Mouse (Mus musculus) hindbrain, embryonic 16.5 days (tissue): ENCODE measurements around the gene Trmt61a. TPM values are rescaled to one million over a fixed set of nuclear protein-coding genes. Genes with fewer than 3 reads are reported as not detected.
"Not testable (repeated sequence)": the region's sequence is repeated elsewhere in the genome, so short reads cannot be mapped to it uniquely, and the experiment has no call there.

ENCODE experiments used
- ATAC-seq: fragments of 200-750 bp; cut with Nextera tagmentation; 2 replicates; pipeline ENCODE4 v1.8.0; 2017; ENCODE audit warnings: moderate TSS enrichment, moderate library complexity
- H3K27ac ChIP-seq: fragments of 300-500 bp; sonication (generic); 2 replicates; pipeline ENCODE4 v1.5.1; 2014; ENCODE audit warnings: low read depth, mild to moderate bottlenecking, control low read depth, low read length, moderate library complexity
- H3K27me3 ChIP-seq: fragments of 300-500 bp; sonication (generic); replicated peaks from 2 replicates; pipeline ENCODE4 v1.6.1; 2014; ENCODE audit warnings: low read length; ENCODE audit not compliant: control insufficient read depth, insufficient read depth
- H3K36me3 ChIP-seq: fragments of 300-500 bp; sonication (generic); 2 replicates; pipeline ENCODE4 v1.6.1; 2014; ENCODE audit warnings: mild to moderate bottlenecking, low read length, moderate library complexity, mixed read lengths; ENCODE audit not compliant: control insufficient read depth, insufficient read depth
- H3K4me1 ChIP-seq: fragments of 300-500 bp; sonication (generic); 2 replicates; pipeline ENCODE4 v1.6.1; 2014; ENCODE audit warnings: low read depth, low read length; ENCODE audit not compliant: control insufficient read depth, insufficient read depth
- H3K4me2 ChIP-seq: fragments of 300-500 bp; sonication (generic); 2 replicates; pipeline ENCODE4 v1.6.1; 2014; ENCODE audit warnings: mild to moderate bottlenecking, low read length, control low read depth, moderate library complexity
- H3K4me3 ChIP-seq: fragments of 300-500 bp; sonication (generic); 2 replicates; pipeline ENCODE4 v1.5.1; 2014; ENCODE audit warnings: mild to moderate bottlenecking, low read length, control low read depth, moderate library complexity
- H3K9ac ChIP-seq: fragments of 300-500 bp; sonication (generic); 2 replicates; pipeline ENCODE4 v1.6.1; 2014; ENCODE audit warnings: low read depth, mild to moderate bottlenecking, control low read depth, low read length, moderate library complexity
- H3K9me3 ChIP-seq: fragments of 300-500 bp; sonication (generic); 2 replicates; pipeline ENCODE4 v1.6.1; 2014; ENCODE audit warnings: mild to moderate bottlenecking, low read length, moderate library complexity; ENCODE audit not compliant: control insufficient read depth
- WGBS: fragments of 180-500 bp; shearing (Covaris S2); extraction: QIAGEN DNeasy Blood & Tissue Kit; methylation state at CpG from one replicate; pipeline ENCODE4 v1.1.7; 2014; 5-methylcytosine and 5-hydroxymethylcytosine counted together
- polyA plus RNA-seq: library from polyadenylated mRNA; unstranded; fragments of >200 nt; fragmentation: Nextera tagmentation; extraction: Ambion mirVana; gene quantifications from 2 replicates; pipeline ENCODE4 v1.2.1, GENCODE M21; 2015

Trmt61a gene
- polyA plus RNA-seq, result 8.8 and 11.1 TPM in 2 replicates

DNA sequence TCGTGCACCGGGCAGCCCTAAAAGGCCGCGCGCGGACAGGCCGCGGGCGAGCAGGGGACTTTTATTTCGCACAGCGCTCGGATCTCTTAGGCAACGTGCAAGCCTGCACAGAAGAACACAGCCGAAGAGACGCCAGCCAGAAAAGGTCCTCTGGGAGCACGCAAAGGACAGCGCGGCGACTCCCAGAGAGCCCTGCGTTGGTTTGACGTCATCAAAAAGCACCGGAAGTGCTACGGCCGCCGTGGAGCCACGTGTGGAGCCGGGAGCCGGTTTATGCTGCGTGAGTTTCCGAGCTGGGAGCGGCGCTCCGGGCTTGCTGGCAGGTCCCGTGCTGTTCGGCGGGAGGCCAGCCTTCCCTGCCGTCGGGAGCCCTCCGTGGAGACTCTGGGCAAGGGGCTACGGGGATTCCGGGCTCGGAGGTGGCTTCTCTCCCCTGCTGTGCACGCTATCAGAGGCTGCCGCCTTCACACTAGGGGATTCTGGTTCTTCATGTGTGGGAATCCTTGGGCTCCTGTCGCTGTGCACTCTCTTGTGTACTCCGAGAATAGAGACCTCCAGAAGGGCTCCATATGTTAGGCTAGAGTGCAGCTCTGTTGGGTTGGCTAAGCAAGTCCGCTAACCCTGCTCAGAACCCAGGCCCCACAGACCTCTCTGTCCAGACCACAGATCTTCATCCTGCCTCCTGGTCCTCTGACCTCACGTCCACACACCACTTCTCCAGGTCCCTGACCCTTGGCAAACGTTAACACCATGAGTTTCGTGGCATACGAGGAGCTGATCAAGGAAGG, at the start of gene Trmt61a:
Gene Trmt61a, plus strand, starts transcription at position 224 of the 788 bp plus-strand sequence.
- under 1% methylated on average over 51 of the region's 51 CpGs for WGBS
- peak within 1 kb of the TSS; percentile 97 for H3K4me2 ChIP-seq
- H3K9me3 ChIP-seq, result no peaks in the 10 kb centered on the region
- peak within 1 kb of the TSS; percentile 60 for H3K4me3 ChIP-seq
- peaks cover 19% of the 10 kb centered on the region for H3K4me1 ChIP-seq
- peak within 1 kb of the TSS; percentile 80 for H3K9ac ChIP-seq
- peak; percentile 88 for ATAC-seq
- H3K27me3 ChIP-seq, result peaks cover 2% of the 10 kb centered on the region; the same call in 1 of the 2 replicates
- no peaks in the 10 kb centered on the region for H3K36me3 ChIP-seq
- peak within 1 kb of the TSS; percentile 92 for H3K27ac ChIP-seq

DNA sequence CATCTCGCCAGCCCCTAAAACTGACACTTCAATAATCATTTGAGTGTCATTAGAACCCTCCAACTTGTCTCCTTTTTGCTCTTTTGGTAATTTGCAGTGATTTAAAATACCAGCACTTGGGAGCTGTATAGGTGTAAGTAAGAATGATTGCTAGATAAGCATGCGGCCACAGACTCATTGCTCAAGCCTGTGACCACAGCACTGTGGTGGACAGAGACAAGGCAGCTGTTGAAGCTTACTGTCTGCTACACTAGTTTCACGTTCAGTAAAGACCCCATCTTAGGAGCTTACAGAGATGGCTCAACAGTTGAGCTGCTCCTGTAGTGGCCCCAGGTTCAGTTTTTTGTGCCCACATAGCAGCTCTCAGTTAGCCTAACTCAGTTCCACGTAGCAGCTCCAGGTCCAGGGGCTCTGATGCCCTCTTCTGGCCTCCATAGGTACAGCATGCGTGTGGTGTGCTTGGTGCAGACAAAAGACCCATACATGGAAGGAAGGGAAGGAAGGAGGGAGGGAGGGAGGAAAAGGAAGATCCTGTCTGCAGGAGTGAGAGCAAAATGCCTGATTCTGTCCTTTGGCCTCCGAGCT, 29.8 kb upstream of the Trmt61a start:
- no peaks in the 10 kb centered on the region for H3K4me1 ChIP-seq
- H3K4me3 ChIP-seq, result no peak overlapping the region
- no peak overlapping the region for H3K9ac ChIP-seq
- no peak overlapping the region for H3K4me2 ChIP-seq
- H3K27me3 ChIP-seq, result no peaks in the 10 kb centered on the region
- peaks cover 19% of the 10 kb centered on the region for H3K36me3 ChIP-seq
- ATAC-seq, result peak; percentile 77
- H3K27ac ChIP-seq, result no peak overlapping the region
- 48% methylated on average over 6 of the region's 6 CpGs for WGBS
- no peaks in the 10 kb centered on the region for H3K9me3 ChIP-seq

DNA sequence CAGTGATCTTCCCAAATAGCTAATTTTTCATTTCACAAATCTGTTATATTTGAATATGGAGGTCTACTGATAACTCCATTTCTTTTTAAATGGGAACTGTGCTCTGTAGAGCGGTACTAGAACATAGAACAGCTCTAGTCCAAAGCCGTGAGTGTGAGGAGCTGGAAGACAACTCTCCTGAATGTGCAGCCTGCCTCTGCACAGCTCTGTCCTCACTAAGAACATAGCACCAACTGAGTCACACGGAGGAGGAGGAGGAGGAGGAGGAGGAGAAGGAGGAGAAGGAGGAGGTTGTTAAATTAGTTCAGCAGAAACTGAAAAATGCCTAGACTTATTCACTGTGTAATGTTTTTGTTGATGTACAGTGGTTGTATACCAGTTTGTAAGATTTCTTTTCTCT, 25.0 kb upstream of the Trmt61a start:
- no peak overlapping the region for H3K4me2 ChIP-seq
- no peak for ATAC-seq
- no peak overlapping the region for H3K4me3 ChIP-seq
- H3K27me3 ChIP-seq, result no peaks in the 10 kb centered on the region
- no peak overlapping the region for H3K9ac ChIP-seq
- H3K36me3 ChIP-seq, result peaks cover 27% of the 10 kb centered on the region
- no peaks in the 10 kb centered on the region for H3K9me3 ChIP-seq
- H3K4me1 ChIP-seq, result no peaks in the 10 kb centered on the region; the same call in 1 of the 2 replicates
- WGBS, result 84% methylated on average over 3 of the region's 3 CpGs
- H3K27ac ChIP-seq, result no peak overlapping the region

DNA sequence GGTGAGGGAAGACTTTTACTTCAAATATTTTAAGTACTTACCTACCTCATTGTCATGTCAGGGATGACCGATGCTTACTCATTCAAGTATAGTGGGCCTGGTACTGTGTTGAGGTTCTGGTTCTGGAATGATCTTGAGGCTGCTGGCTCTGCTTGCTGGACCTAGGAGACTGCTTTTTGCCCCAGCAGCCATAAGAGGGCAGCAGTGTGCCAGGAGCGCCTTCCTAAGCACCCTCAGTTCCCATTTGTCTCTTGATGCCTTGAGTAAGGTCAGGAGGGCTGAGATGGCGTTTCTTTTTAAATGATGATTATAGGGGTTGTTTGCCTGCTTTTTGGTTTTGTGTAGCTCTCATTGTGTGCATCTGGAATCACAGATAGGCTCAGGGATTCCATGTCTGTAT, 24.5 kb upstream of the Trmt61a start:
- H3K4me1 ChIP-seq, result no peaks in the 10 kb centered on the region; the same call in 1 of the 2 replicates
- H3K9ac ChIP-seq, result no peak overlapping the region
- H3K9me3 ChIP-seq, result no peaks in the 10 kb centered on the region
- peaks cover 25% of the 10 kb centered on the region for H3K36me3 ChIP-seq
- no peak overlapping the region for H3K4me3 ChIP-seq
- ATAC-seq, result peak; percentile 68; the same call in 1 of the 2 replicates
- H3K4me2 ChIP-seq, result no peak overlapping the region
- no peaks in the 10 kb centered on the region for H3K27me3 ChIP-seq
- no peak overlapping the region for H3K27ac ChIP-seq
- WGBS, result 29% methylated on average over 3 of the region's 3 CpGs

DNA sequence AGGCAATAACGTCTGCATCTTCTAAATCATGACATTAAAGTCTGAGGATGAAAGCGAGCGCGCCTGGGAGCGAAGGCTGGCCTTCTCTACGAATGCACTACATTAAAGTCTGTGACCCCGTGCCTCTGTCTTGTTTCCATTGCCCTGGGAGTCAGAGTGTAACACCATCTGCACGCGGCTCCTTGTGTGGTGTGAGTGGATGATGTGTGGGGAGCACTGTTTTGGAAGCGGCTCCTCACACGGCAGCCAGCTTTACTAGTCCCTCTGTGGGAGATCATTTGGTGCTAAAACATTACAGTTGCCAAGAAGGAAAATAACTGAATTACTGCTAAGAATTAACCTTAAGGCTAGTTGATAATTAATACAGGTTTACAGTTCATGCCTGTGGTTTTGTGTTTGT, 22.2 kb upstream of the Trmt61a start:
- Histone ChIP-seq H3K9me3 (no peaks in the 10 kb centered on the region), H3K4me2 (no peak overlapping the region), H3K9ac (no peak overlapping the region), H3K36me3 (peaks cover 19% of the 10 kb centered on the region), H3K4me3 (no peak overlapping the region), H3K4me1 (no peaks in the 10 kb centered on the region; the same call in 1 of the 2 replicates), H3K27me3 (no peaks in the 10 kb centered on the region), H3K27ac (no peak overlapping the region)
- no peak for ATAC-seq
- 90% methylated on average over 11 of the region's 11 CpGs for WGBS

DNA sequence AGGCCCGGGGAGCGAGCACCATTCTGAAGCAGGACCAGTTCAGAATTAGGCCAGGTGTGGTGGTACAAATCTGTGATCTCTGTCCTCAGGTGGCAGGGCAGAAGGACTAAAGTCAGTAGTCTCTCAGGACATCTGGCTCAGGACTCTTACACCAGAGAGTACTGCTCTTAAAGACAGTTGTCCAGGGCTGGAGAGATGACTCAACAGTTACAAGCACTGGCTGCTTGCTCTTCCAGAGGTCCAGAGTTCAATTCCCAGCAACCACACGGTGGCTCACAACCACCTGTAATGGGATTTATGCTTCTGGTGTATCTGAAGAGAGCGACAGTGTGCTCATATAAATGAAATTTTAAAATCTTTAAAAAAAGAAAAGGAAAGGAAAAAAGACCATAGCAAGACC, 18.6 kb upstream of the Trmt61a start:
- no peak for ATAC-seq
- no peaks in the 10 kb centered on the region for H3K4me1 ChIP-seq
- H3K27ac ChIP-seq, result no peak overlapping the region
- H3K27me3 ChIP-seq, result no peaks in the 10 kb centered on the region
- no peak overlapping the region for H3K4me3 ChIP-seq
- no peak overlapping the region for H3K9ac ChIP-seq
- no peak overlapping the region for H3K4me2 ChIP-seq
- no peaks in the 10 kb centered on the region for H3K9me3 ChIP-seq
- WGBS, result 94% methylated on average over 4 of the region's 4 CpGs
- H3K36me3 ChIP-seq, result peaks cover 19% of the 10 kb centered on the region

DNA sequence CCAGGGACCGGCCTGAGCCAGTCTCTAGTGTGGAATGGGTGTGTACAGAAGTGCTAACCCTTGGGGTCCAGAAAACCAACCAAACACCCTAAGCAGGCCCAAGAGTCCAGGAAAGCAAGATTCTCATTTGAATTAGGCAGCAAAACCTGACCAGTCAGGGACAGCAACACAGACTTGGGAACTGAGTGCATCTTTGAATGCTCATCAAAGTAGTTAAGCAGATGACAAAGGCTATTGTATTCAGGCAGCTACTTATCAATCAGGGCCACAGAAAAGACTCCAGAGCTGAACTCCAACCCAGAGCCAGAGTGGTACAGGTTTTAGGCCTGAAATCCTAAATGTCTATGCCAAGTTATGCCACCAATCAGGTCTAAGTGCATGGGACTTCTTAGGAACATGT, 17.3 kb upstream of the Trmt61a start:
- no peak overlapping the region for H3K4me3 ChIP-seq
- H3K9ac ChIP-seq, result no peak overlapping the region
- ATAC-seq, result no peak
- WGBS, result 90% methylated on average over 1 of the region's 1 CpGs
- no peaks in the 10 kb centered on the region for H3K4me1 ChIP-seq
- no peaks in the 10 kb centered on the region for H3K9me3 ChIP-seq
- no peaks in the 10 kb centered on the region for H3K27me3 ChIP-seq
- no peak overlapping the region for H3K27ac ChIP-seq
- peaks cover 14% of the 10 kb centered on the region for H3K36me3 ChIP-seq
- no peak overlapping the region for H3K4me2 ChIP-seq

DNA sequence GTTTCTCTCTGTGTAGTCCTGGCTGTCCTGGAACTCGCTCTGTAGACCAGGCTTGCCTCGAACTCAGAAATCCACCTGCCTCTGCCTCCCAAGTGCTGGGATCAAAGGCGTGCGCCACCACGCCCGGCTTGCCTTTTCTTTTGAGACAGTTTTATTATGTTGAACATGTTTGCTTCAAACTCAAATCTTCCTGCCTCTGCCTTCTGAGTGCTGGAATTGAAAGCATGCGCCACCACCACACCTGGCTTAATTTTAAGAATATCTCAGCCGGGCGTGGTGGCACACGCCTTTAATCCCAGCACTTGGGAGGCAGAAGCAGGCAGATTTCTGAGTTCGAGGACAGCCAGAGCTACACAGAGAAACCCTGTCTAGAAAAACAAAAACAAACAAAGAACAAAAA, 16.4 kb upstream of the Trmt61a start:
- not testable (repeated sequence) for ATAC-seq, H3K27me3 ChIP-seq, H3K4me1 ChIP-seq, H3K9me3 ChIP-seq, H3K9ac ChIP-seq, H3K27ac ChIP-seq, H3K4me3 ChIP-seq, H3K36me3 ChIP-seq, H3K4me2 ChIP-seq
- 97% methylated on average over 11 of the region's 11 CpGs for WGBS
